Mouse (Mus musculus): ENCODE data around the gene Opa3. TPM values are rescaled to one million over a fixed set of nuclear protein-coding genes. Genes with fewer than 3 reads are reported as not detected.
A peak's percentile ranks its signal among the peaks of the same experiment; 100 is the strongest.

The Opa3 gene
- polyA plus RNA-seq, 1 experiment, result 14.7 TPM

DNA sequence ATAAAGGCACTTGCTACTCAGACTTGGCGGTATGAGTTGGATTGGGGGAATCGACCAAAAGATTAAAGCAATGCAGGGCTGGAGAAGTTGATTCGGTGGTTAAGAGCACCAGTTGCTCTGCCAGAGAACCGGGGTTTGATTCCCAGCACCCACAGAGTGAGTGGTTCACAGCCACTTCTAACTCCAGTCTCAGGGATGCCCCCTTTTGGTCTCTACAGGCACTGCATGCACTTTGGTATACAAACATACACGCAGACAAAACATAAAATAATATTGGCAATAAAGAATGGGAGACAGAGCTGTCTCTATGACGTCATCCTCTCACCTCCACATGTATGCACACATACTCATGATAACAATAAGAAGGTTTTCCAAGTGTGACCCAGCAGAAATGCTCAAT lies 68.9 kb downstream of the Opa3 start:
- no peaks in the 10 kb centered on the region; the same call in 1 of the 2 replicates for H3K4me1 ChIP-seq (ENCODE audit: control insufficient read depth, insufficient read depth, insufficient read length)
- DNase-seq (ENCODE audit: low read depth in 1 of 2, low spot score in 2 of 2), result no peak
- WGBS, result 93% methylated on average over 6 of the region's 6 CpGs

GRCm38 (mm10) chr7:19297794-19298193 lies 69.7 kb downstream of the Opa3 start:
- no peaks in the 10 kb centered on the region for H3K36me3 ChIP-seq (ENCODE audit: control insufficient read depth, insufficient read depth, low read length)
- H3K27ac ChIP-seq (ENCODE audit: insufficient read depth, low read length), result no peak overlapping the region
- TF ChIP-seq CTCF (IDR thresholded peaks at IDR 0.05; ENCODE audit: extremely low read depth, insufficient read depth, insufficient read length, insufficient replicate concordance), result no peak
- DNase-seq (ENCODE audit: low read depth in 1 of 2, low spot score in 2 of 2), result no peak
- no peaks in the 10 kb centered on the region; the same call in 1 of the 2 replicates for H3K4me1 ChIP-seq (ENCODE audit: control insufficient read depth, insufficient read depth, insufficient read length)
- no peak overlapping the region for H3K4me3 ChIP-seq (ENCODE audit: extremely low read depth, insufficient read depth, insufficient read length)
- WGBS, result 84% methylated on average over 5 of the region's 5 CpGs
- H3K27me3 ChIP-seq (ENCODE audit: control insufficient read depth, insufficient read depth, low read length), result no peaks in the 10 kb centered on the region

More for the DNA sequence above, 68.9 kb downstream of the Opa3 start:
- no peak for TF ChIP-seq CTCF (IDR thresholded peaks at IDR 0.05; ENCODE audit: extremely low read depth, insufficient read depth, insufficient read length, insufficient replicate concordance)
- TF ChIP-seq POLR2A (IDR thresholded peaks at IDR 0.05; ENCODE audit: low read depth, low read length), result no peak
- H3K36me3 ChIP-seq (ENCODE audit: control insufficient read depth, insufficient read depth, low read length), result no peaks in the 10 kb centered on the region
- no peaks in the 10 kb centered on the region for H3K27me3 ChIP-seq (ENCODE audit: control insufficient read depth, insufficient read depth, low read length)
- H3K4me3 ChIP-seq (ENCODE audit: extremely low read depth, insufficient read depth, insufficient read length), result no peak overlapping the region
- H3K27ac ChIP-seq (ENCODE audit: insufficient read depth, low read length), result no peak overlapping the region

GRCm38 (mm10) chr7:19299194-19299593 lies 71.1 kb downstream of the Opa3 start:
- Histone ChIP-seq H3K4me1 (ENCODE audit: control insufficient read depth, insufficient read depth, insufficient read length) (peaks cover 3% of the 10 kb centered on the region; the same call in 1 of the 2 replicates), H3K4me3 (ENCODE audit: extremely low read depth, insufficient read depth, insufficient read length) (no peak overlapping the region), H3K27me3 (ENCODE audit: control insufficient read depth, insufficient read depth, low read length) (peaks cover 2% of the 10 kb centered on the region; the same call in 1 of the 2 replicates), H3K27ac (ENCODE audit: insufficient read depth, low read length) (no peak overlapping the region), H3K36me3 (ENCODE audit: control insufficient read depth, insufficient read depth, low read length) (no peaks in the 10 kb centered on the region)
- 17% methylated on average over 3 of the region's 3 CpGs for WGBS
- DNase-seq (ENCODE audit: low read depth in 1 of 2, low spot score in 2 of 2), result no peak
- no peak for TF ChIP-seq POLR2A (IDR thresholded peaks at IDR 0.05; ENCODE audit: low read depth, low read length)
- TF ChIP-seq CTCF (IDR thresholded peaks at IDR 0.05; ENCODE audit: extremely low read depth, insufficient read depth, insufficient read length, insufficient replicate concordance), result peak; percentile 64; the same call in 1 of the 2 replicates

GRCm38 (mm10) chr7:19300501-19301421 lies 72.6 kb downstream of the Opa3 start:
- Histone ChIP-seq H3K4me1 (ENCODE audit: control insufficient read depth, insufficient read depth, insufficient read length) (peaks cover 9% of the 10 kb centered on the region; the same call in 1 of the 2 replicates), H3K4me3 (ENCODE audit: extremely low read depth, insufficient read depth, insufficient read length) (peak overlapping the region; percentile 41), H3K27ac (ENCODE audit: insufficient read depth, low read length) (no peak overlapping the region), H3K27me3 (ENCODE audit: control insufficient read depth, insufficient read depth, low read length) (peaks cover 10% of the 10 kb centered on the region), H3K36me3 (ENCODE audit: control insufficient read depth, insufficient read depth, low read length) (no peaks in the 10 kb centered on the region)
- peak; percentile 72 to 75 for DNase-seq (ENCODE audit: low read depth in 1 of 2, low spot score in 2 of 2)
- under 1% methylated on average over 29 of the region's 29 CpGs for WGBS
- TF ChIP-seq CTCF (IDR thresholded peaks at IDR 0.05; ENCODE audit: extremely low read depth, insufficient read depth, insufficient read length, insufficient replicate concordance) (peak; percentile 96), POLR2A (IDR thresholded peaks at IDR 0.05; ENCODE audit: low read depth, low read length) (no peak)

GRCm38 (mm10) chr7:19301461-19302263 lies 73.5 kb downstream of the Opa3 start:
- peaks cover 10% of the 10 kb centered on the region for H3K27me3 ChIP-seq (ENCODE audit: control insufficient read depth, insufficient read depth, low read length)
- DNase-seq (ENCODE audit: low read depth in 1 of 2, low spot score in 2 of 2), result no peak
- 15% methylated on average over 16 of the region's 16 CpGs for WGBS
- H3K4me3 ChIP-seq (ENCODE audit: extremely low read depth, insufficient read depth, insufficient read length), result no peak overlapping the region
- H3K36me3 ChIP-seq (ENCODE audit: control insufficient read depth, insufficient read depth, low read length), result no peaks in the 10 kb centered on the region
- peaks cover 9% of the 10 kb centered on the region; the same call in 1 of the 2 replicates for H3K4me1 ChIP-seq (ENCODE audit: control insufficient read depth, insufficient read depth, insufficient read length)
- H3K27ac ChIP-seq (ENCODE audit: insufficient read depth, low read length), result no peak overlapping the region
- TF ChIP-seq CTCF (IDR thresholded peaks at IDR 0.05; ENCODE audit: extremely low read depth, insufficient read depth, insufficient read length, insufficient replicate concordance), result no peak
- TF ChIP-seq POLR2A (IDR thresholded peaks at IDR 0.05; ENCODE audit: low read depth, low read length), result no peak

- Histone ChIP-seq H3K27me3 (ENCODE audit: control insufficient read depth, insufficient read depth, low read length) (peaks cover 10% of the 10 kb centered on the region), H3K27ac (ENCODE audit: insufficient read depth, low read length) (no peak overlapping the region), H3K36me3 (ENCODE audit: control insufficient read depth, insufficient read depth, low read length) (no peaks in the 10 kb centered on the region), H3K4me1 (ENCODE audit: control insufficient read depth, insufficient read depth, insufficient read length) (peaks cover 9% of the 10 kb centered on the region; the same call in 1 of the 2 replicates), H3K4me3 (ENCODE audit: extremely low read depth, insufficient read depth, insufficient read length) (no peak overlapping the region)
- no peak for DNase-seq (ENCODE audit: low read depth in 1 of 2, low spot score in 2 of 2)
- 62% methylated on average over 13 of the region's 13 CpGs for WGBS
- TF ChIP-seq POLR2A (IDR thresholded peaks at IDR 0.05; ENCODE audit: low read depth, low read length) (no peak), CTCF (IDR thresholded peaks at IDR 0.05; ENCODE audit: extremely low read depth, insufficient read depth, insufficient read length, insufficient replicate concordance) (no peak)
Observed at GRCm38 (mm10) chr7:19302264-19303045, 74.3 kb downstream of the Opa3 start.

Data from spleen, adult 2 months (tissue).